Mouse (Mus musculus) liver, postnatal 0 days (tissue): ENCODE results near the gene Rnf207.

Source experiments
- CTCF ChIP-seq: sonication (generic); IDR thresholded peaks from 2 replicates; pipeline ENCODE4 v1.5.1; 2016; ENCODE audit warnings: antibody characterized with exemption, low read depth
- EP300 ChIP-seq: IDR thresholded peaks from 2 replicates; pipeline ENCODE4 v1.6.1; 2016; ENCODE audit warnings: antibody characterized with exemption, low read depth, mild to moderate bottlenecking

- TF ChIP-seq CTCF (no peak), EP300 (no peak)
Measured at GRCm38 (mm10) chr4:152273621-152274236, 45.1 kb downstream of the Rnf207 start, which contains the start of gene Gpr153.
